Comparison of ENCODE assay signal across 9 mouse cellular contexts in the genomic region with DNA sequence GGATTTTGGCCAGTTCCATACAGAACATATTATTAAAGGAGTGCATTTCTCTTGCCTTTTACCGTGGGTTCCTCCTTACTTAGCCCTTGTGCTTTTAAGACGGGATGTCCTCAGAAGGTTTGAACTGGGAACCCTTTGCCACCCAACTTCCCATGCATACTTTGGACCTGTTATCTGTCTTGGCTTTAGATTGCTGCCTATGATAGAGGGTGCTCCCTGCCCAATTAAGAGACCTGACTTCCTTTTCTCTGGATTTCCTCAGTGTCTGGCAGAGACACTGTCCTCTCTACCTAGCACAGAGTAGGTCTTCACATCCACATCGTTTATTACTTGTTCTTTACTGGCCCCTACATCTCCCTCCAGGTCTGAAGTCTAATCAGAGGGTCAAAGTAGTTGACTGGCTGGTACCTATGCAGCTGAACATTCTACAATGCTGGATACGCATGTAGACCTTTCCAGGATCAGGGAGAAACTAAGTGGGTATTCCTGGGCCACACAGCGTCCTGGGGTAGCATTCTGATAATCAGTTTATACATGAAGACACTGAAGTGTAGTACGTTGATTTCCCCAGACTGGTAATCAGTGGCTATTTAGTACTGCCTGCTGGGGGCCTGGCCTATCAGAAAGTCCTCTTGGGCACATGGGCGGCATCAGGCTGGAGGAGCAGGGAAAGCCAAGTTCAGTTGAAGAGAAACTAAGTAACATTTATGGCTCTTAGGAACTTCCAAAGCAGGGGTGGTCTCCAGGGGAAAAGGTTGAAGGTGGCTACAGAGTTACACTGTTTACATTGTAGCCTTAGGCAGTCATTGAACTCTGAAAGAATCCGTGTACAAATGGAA. TPM values are rescaled to one million over a fixed set of nuclear protein-coding genes. Genes with fewer than 3 reads are reported as not detected.
DNase-seq lines count a peak whose midpoint lies in the region; ATAC-seq lines count a peak whose summit lies in the region.
"Had no signal": no experiment of that assay in that cellular context is flagged by ENCODE, and none has a peak within 500 bp of the region (broad histone marks: within the 10 kb centered on the region; RNA-seq: fewer than 3 reads in every experiment).

No protein-coding gene starts in this region.

- no peak for ATAC-seq in heart, embryonic 15.5 days (replicated peaks; ENCODE audit: insufficient number of reproducible peaks, insufficient read depth, low FRiP score, low read depth)
- no peak for ATAC-seq in hindbrain, embryonic 14.5 days (ENCODE audit: low FRiP score)
- ATAC-seq in midbrain, embryonic 13.5 days = no peak

- WGBS in heart, embryonic 15.5 days = 36% methylated on average over 8 of the region's 8 CpGs
- 37% methylated on average over 8 of the region's 8 CpGs for WGBS in hindbrain, embryonic 14.5 days
- 39% methylated on average over 8 of the region's 8 CpGs for WGBS in midbrain, embryonic 13.5 days

- peak overlapping the region; percentile 87 for H3K4me2 ChIP-seq in heart, embryonic 15.5 days
- peak overlapping the region; percentile 75 for H3K4me2 ChIP-seq in hindbrain, embryonic 14.5 days (replicated peaks)
- H3K4me2 ChIP-seq in midbrain, embryonic 13.5 days (replicated peaks) = peak overlapping the region; percentile 92

- intact Hi-C loops in left cerebral cortex, postnatal 36 days (cut with DNase I) = no loop called here

- peak overlapping the region; percentile 78 for H3K9ac ChIP-seq in heart, embryonic 15.5 days
- H3K9ac ChIP-seq in hindbrain, embryonic 14.5 days = peak overlapping the region; percentile 86
- peak overlapping the region; percentile 92 for H3K9ac ChIP-seq in midbrain, embryonic 13.5 days (replicated peaks)

- no peaks in the 10 kb centered on the region for H3K27me3 ChIP-seq in heart, embryonic 15.5 days
- H3K27me3 ChIP-seq in hindbrain, embryonic 14.5 days (ENCODE audit: control insufficient read depth, insufficient read depth, low read length) = no peaks in the 10 kb centered on the region
- no peaks in the 10 kb centered on the region for H3K27me3 ChIP-seq in midbrain, embryonic 13.5 days
- H3K27me3 ChIP-seq: Patski had no signal

- H3K9me3 ChIP-seq in heart, embryonic 15.5 days (replicated peaks) = no peaks in the 10 kb centered on the region
- no peaks in the 10 kb centered on the region for H3K9me3 ChIP-seq in hindbrain, embryonic 14.5 days (ENCODE audit: control insufficient read depth, low read length)
- no peaks in the 10 kb centered on the region for H3K9me3 ChIP-seq in midbrain, embryonic 13.5 days

- DNase-seq in heart, adult 18-20 months = no peak
- DNase-seq in adipocyte (ENCODE audit: low spot score) = peak; percentile 14
- DNase-seq in hindbrain, embryonic 14.5 days (ENCODE audit: low spot score) = no peak
- DNase-seq in MN1 (ENCODE audit: low spot score) = no peak
- DNase-seq in yolk sac, embryonic 10.5 days (ENCODE audit: low spot score) = no peak
- DNase-seq in left cerebral cortex, postnatal 36 days (ENCODE audit: low spot score in 2 of 2) = no peak

- H3K27ac ChIP-seq in heart, embryonic 15.5 days = peak overlapping the region; percentile 90; the same call in 1 of the 2 replicates
- no peak overlapping the region for H3K27ac ChIP-seq in hindbrain, embryonic 14.5 days
- no peak overlapping the region for H3K27ac ChIP-seq in midbrain, embryonic 13.5 days

- peak overlapping the region; percentile 77 for H3K4me3 ChIP-seq in heart, embryonic 15.5 days
- H3K4me3 ChIP-seq in hindbrain, embryonic 14.5 days (replicated peaks; ENCODE audit: low read length) = peak overlapping the region; percentile 62
- peak overlapping the region; percentile 71 for H3K4me3 ChIP-seq in midbrain, embryonic 13.5 days (replicated peaks)

- H3K4me1 ChIP-seq in heart, embryonic 15.5 days (replicated peaks) = peaks cover 42% of the 10 kb centered on the region
- H3K4me1 ChIP-seq in hindbrain, embryonic 14.5 days (replicated peaks; ENCODE audit: control insufficient read depth, insufficient read depth, low read length) = peaks cover 26% of the 10 kb centered on the region
- H3K4me1 ChIP-seq in midbrain, embryonic 13.5 days (replicated peaks) = peaks cover 34% of the 10 kb centered on the region

- no peaks in the 10 kb centered on the region for H3K36me3 ChIP-seq in heart, embryonic 15.5 days
- H3K36me3 ChIP-seq in hindbrain, embryonic 14.5 days (replicated peaks; ENCODE audit: control insufficient read depth, insufficient read depth) = no peaks in the 10 kb centered on the region
- H3K36me3 ChIP-seq in midbrain, embryonic 13.5 days = peaks cover 4% of the 10 kb centered on the region

RNA-seq across cellular contexts. Expression of a gene that starts 2.3 kb away (rescaled TPM):
- polyA plus RNA-seq in heart, embryonic 15.5 days (2015; fragmentation: Nextera tagmentation; extraction: Ambion mirVana) = 65.8 and 112 TPM in 2 replicates
- total RNA-seq in heart, adult 18-20 months (2021) = 100 to 1,000 TPM in 1 of 2 experiments, 10 to 100 TPM in 1; 32.6 to 146 TPM
- polyA plus RNA-seq in hindbrain, embryonic 14.5 days (2014; fragmentation: Nextera tagmentation; extraction: Ambion mirVana) = 110 and 144 TPM in 2 replicates
- 210 and 213 TPM in 2 replicates for polyA plus RNA-seq in midbrain, embryonic 13.5 days (2015; fragmentation: Nextera tagmentation; extraction: Ambion mirVana)
- 100 to 1,000 TPM; 160 to 179 TPM for total RNA-seq in left cerebral cortex, postnatal 36 days (2021)

RNA-seq across cellular contexts. Expression of a gene that starts 59.2 kb away (rescaled TPM):
- polyA plus RNA-seq in heart, embryonic 15.5 days (2015; fragmentation: Nextera tagmentation; extraction: Ambion mirVana) = 5.3 and 7.2 TPM in 2 replicates
- 1 to 10 TPM; 1.7 to 2.0 TPM for total RNA-seq in heart, adult 18-20 months (2021)
- polyA plus RNA-seq in hindbrain, embryonic 14.5 days (2014; fragmentation: Nextera tagmentation; extraction: Ambion mirVana) = 10.5 and 13.5 TPM in 2 replicates
- polyA plus RNA-seq in midbrain, embryonic 13.5 days (2015; fragmentation: Nextera tagmentation; extraction: Ambion mirVana) = 5.5 and 5.6 TPM in 2 replicates
- total RNA-seq in left cerebral cortex, postnatal 36 days (2021) = 10 to 100 TPM; 42.7 to 62.0 TPM
